Mouse (Mus musculus) brain, embryonic 14.5 days (tissue): ENCODE measurements around the gene Taok2.
"Not testable (repeated sequence)": the region's sequence is repeated elsewhere in the genome, so short reads cannot be mapped to it uniquely, and the experiment has no call there.

Experiments used
- CTCF ChIP-seq: fragments of 200-500 bp; IDR thresholded peaks from 2 replicates; pipeline ENCODE4 v1.5.1; 2012; ENCODE audit warnings: inconsistent platforms, mild to moderate bottlenecking, moderate library complexity, borderline replicate concordance; ENCODE audit not compliant: insufficient read depth, insufficient read length; ENCODE audit errors: extremely low read depth
- POLR2A ChIP-seq: fragments of 200-500 bp; IDR thresholded peaks from 2 replicates; pipeline ENCODE4 v1.6.1; 2012; ENCODE audit warnings: mild to moderate bottlenecking, inconsistent platforms, borderline replicate concordance; ENCODE audit not compliant: poor library complexity, insufficient read depth, insufficient read length, severe bottlenecking; ENCODE audit errors: extremely low read depth

DNA sequence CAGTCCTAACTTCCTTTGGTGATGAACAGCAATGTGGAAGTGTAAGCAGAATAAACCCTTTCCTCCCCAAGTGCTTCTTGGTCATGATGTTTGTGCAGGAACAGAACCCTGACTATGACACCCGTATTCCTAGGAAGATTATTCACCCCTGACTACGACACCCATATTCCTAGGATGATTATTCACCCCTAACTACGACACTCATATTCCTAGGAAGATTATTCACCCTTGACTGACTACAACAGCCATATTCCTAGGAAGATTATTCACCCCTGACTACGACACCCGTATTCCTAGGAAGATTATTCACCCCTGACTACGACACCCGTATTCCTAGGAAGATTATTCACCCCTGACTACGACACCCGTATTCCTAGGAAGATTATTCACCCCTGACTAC, 15.3 kb upstream of the Taok2 start:
- not testable (repeated sequence) for TF ChIP-seq POLR2A, CTCF
